Mouse (Mus musculus) intestine, embryonic 14.5 days (tissue): ENCODE results near the gene Spag17. TPM values are rescaled to one million over a fixed set of nuclear protein-coding genes. Genes with fewer than 3 reads are reported as not detected.
"Not testable (repeated sequence)": the region's sequence is repeated elsewhere in the genome, so short reads cannot be mapped to it uniquely, and the experiment has no call there.

Source experiments
- ATAC-seq: fragments of 200-750 bp; cut with Nextera tagmentation; replicated peaks from 2 replicates; pipeline ENCODE4 v1.8.0; 2017; ENCODE audit warnings: low read depth, moderate number of reproducible peaks, moderate TSS enrichment, moderate library complexity; ENCODE audit not compliant: low FRiP score, low TSS enrichment
- DNase-seq: peaks from one replicate; pipeline ENCODE4 v3.0.0-alpha.2; 2018; ENCODE audit warnings: low spot score
- H3K27ac ChIP-seq: fragments of 300-500 bp; sonication (generic); 2 replicates; pipeline ENCODE4 v1.5.1; 2014; ENCODE audit warnings: low read depth, mild to moderate bottlenecking, control low read depth
- H3K27me3 ChIP-seq: fragments of 300-500 bp; sonication (generic); replicated peaks from 2 replicates; pipeline ENCODE4 v1.6.1; 2014; ENCODE audit warnings: low read length, control low read depth; ENCODE audit not compliant: control insufficient read depth, insufficient read depth
- H3K36me3 ChIP-seq: fragments of 300-500 bp; sonication (generic); 2 replicates; pipeline ENCODE4 v1.6.1; 2014; ENCODE audit warnings: low read length, control low read depth; ENCODE audit not compliant: control insufficient read depth, insufficient read depth
- H3K4me1 ChIP-seq: fragments of 300-500 bp; sonication (generic); replicated peaks from 2 replicates; pipeline ENCODE4 v1.6.1; 2014; ENCODE audit warnings: low read length, control low read depth, mixed read lengths; ENCODE audit not compliant: control insufficient read depth, insufficient read depth
- H3K4me2 ChIP-seq: fragments of 300-500 bp; sonication (generic); 2 replicates; pipeline ENCODE4 v1.6.1; 2014; ENCODE audit warnings: low read length
- H3K4me3 ChIP-seq: fragments of 300-500 bp; sonication (generic); 2 replicates; pipeline ENCODE4 v1.5.1; 2014; ENCODE audit warnings: low read depth, low read length, control low read depth, mixed read lengths
- H3K9ac ChIP-seq: fragments of 300-500 bp; sonication (generic); 2 replicates; pipeline ENCODE4 v1.6.1; 2014; ENCODE audit warnings: mild to moderate bottlenecking, low read length
- H3K9me3 ChIP-seq: fragments of 300-500 bp; sonication (generic); 2 replicates; pipeline ENCODE4 v1.6.1; 2016; ENCODE audit warnings: low read length, control low read depth; ENCODE audit not compliant: control insufficient read depth
- WGBS: fragments of 180-500 bp; shearing (Covaris S2); extraction: QIAGEN DNeasy Blood & Tissue Kit; methylation state at CpG from one replicate; pipeline ENCODE4 v1.1.7; 2014; 5-methylcytosine and 5-hydroxymethylcytosine counted together
- polyA plus RNA-seq: library from polyadenylated mRNA; unstranded; fragments of >200 nt; fragmentation: Nextera tagmentation; extraction: Ambion mirVana; gene quantifications from 2 replicates; pipeline ENCODE4 v1.2.1, GENCODE M21; 2014

Spag17 gene
- polyA plus RNA-seq, 1 experiment from 2014 or later: 0.19 TPM

DNA sequence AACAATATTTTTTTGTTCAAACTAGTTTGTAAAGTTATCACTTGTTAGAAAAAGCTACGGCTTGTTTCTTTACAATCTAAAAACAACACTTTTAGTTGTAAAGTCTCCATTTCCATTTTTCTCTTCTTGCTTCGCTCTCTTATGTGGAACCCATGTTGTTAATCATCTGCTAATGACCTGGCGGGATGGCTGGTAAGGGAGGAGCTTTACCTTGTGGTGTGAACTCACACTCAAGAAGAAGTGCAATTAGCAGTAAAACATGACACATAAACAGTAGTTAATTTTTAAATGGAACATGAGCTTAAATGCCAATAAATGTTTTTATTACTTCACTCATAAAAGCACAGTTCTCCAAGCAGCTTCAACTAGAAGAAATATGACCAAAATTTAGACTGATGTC, 3.7 kb upstream of the Spag17 start:
- H3K36me3 ChIP-seq: no peaks in the 10 kb centered on the region
- no peak for DNase-seq

DNA sequence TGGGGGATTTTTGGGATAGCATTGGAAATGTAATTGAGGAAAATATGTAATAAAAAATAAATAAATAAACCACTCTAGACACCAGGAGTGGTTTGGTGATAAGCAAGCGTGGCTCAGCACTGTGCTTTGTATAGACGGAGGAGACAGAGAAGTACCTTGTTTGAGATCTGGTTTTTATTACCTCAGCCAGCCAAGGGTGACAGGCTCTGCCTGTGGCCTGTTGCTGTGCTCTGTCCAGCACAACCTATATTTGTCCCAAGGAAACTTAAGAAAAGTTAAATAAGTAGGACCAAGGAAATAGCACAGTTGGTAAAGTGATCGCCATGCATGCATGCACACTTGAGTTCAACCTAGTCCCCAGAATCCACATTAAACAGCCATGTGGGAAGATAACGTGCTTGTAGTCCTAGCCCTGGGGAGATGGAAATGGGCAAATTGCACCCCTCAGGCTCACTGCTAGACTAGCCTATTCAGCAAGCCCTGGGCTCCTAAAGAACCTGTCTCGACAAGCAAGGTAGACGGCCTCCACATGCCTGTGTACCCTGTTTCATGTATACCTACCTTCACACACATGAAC, 1.1 kb upstream of the Spag17 start:
- WGBS: 71% methylated on average over 6 of the region's 6 CpGs
- ATAC-seq: no peak

More for the DNA sequence above, 3.7 kb upstream of the Spag17 start:
- Histone ChIP-seq H3K9me3 (no peaks in the 10 kb centered on the region), H3K9ac (no peak overlapping the region), H3K27me3 (no peaks in the 10 kb centered on the region), H3K27ac (no peak overlapping the region), H3K4me2 (no peak overlapping the region), H3K4me1 (peaks cover 7% of the 10 kb centered on the region; the same call in 1 of the 2 replicates), H3K4me3 (no peak overlapping the region)
- no peak for ATAC-seq
- WGBS: 79% methylated on average over 3 of the region's 3 CpGs

DNA sequence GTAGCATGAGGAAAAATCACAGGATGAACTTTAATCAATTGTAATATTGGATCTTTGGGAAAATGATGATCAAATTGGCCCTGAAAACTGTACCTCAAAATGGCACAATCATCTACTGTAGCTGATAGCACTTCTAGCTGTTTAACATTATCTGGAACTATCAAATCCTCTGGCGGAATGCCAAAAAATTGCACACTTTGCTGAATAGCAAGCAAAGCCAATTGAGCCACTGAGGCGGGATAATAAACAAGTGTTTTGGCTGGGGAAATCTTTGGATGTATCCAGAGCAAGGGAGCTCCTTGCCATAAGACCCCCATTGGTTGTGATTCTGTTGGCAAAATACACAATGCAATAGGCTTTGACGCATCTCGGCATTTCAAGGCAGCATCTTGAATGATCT, 9.5 kb downstream of the Spag17 start:
- H3K27ac ChIP-seq, H3K27me3 ChIP-seq, H3K4me1 ChIP-seq, H3K36me3 ChIP-seq, H3K9me3 ChIP-seq, H3K9ac ChIP-seq, DNase-seq, ATAC-seq, H3K4me2 ChIP-seq, H3K4me3 ChIP-seq: not testable (repeated sequence)
- WGBS: 98% methylated on average over 4 of the region's 4 CpGs

More for the DNA sequence above, 1.1 kb upstream of the Spag17 start:
- Histone ChIP-seq H3K4me3 (no peak overlapping the region), H3K9ac (no peak overlapping the region), H3K27ac (no peak overlapping the region), H3K4me1 (peaks cover 7% of the 10 kb centered on the region; the same call in 1 of the 2 replicates), H3K9me3 (no peaks in the 10 kb centered on the region), H3K36me3 (no peaks in the 10 kb centered on the region), H3K4me2 (no peak overlapping the region), H3K27me3 (no peaks in the 10 kb centered on the region)
- no peak for DNase-seq

DNA sequence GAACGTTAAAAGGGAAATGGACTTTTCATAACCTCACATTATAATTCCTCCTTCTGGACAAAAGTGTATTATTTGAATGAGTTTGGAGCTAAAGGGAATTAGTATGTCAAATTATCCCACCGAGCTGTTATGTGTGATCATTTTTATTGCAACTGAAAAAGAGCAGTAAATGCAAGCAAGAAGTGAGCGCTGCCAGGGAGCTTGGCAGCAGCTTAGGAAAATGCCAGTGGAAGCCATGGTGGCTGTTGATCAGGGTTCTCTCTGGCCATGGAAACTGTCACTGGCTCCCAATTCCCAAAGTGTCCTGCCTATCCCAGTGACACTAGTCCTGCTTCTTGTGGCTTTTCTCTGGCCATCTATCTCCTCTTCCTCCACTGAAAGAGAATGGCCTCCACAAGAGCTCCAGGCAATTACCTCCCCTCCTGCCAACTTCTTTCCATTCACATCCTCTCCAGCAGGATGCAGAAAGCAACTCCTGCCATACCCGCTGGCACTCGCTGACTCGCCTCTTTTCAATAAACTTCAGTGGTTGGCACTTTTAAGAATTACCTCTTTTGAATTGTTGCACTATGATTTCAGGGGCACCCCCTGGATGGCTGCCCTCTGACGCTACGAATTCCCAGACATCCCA, 28.7 kb downstream of the Spag17 start:
- no peaks in the 10 kb centered on the region for H3K36me3 ChIP-seq
- 88% methylated on average over 8 of the region's 8 CpGs for WGBS
- DNase-seq: no peak
- H3K4me2 ChIP-seq: no peak overlapping the region
- H3K9me3 ChIP-seq: no peaks in the 10 kb centered on the region
- no peak overlapping the region for H3K4me3 ChIP-seq
- no peak for ATAC-seq
- H3K9ac ChIP-seq: no peak overlapping the region
- no peak overlapping the region for H3K27ac ChIP-seq
- no peaks in the 10 kb centered on the region for H3K4me1 ChIP-seq
- no peaks in the 10 kb centered on the region for H3K27me3 ChIP-seq

DNA sequence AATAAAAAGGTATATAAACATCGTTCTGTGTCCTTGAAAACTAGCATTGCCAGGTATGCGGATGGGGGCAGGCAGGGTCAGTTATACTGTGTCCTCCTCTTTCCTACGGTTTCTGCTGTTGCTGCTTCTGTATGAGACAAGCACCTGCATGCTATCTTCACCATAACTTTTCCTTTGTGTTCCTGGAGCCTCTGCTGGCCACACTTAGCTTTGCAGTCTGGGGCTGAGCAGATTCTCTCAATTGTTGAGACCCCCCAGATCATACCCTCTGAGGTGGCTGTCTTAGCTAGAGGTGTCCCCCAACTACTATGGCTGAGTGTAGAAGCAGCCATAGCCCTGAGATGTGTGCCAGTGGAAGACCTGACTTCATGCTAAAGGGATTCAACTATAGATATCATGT, 37.7 kb downstream of the Spag17 start:
- 76% methylated on average over 3 of the region's 3 CpGs for WGBS
- Histone ChIP-seq H3K4me3 (no peak overlapping the region), H3K4me2 (no peak overlapping the region), H3K27me3 (no peaks in the 10 kb centered on the region), H3K27ac (no peak overlapping the region), H3K9ac (no peak overlapping the region), H3K9me3 (no peaks in the 10 kb centered on the region), H3K36me3 (no peaks in the 10 kb centered on the region), H3K4me1 (no peaks in the 10 kb centered on the region)
- no peak for DNase-seq
- no peak for ATAC-seq

DNA sequence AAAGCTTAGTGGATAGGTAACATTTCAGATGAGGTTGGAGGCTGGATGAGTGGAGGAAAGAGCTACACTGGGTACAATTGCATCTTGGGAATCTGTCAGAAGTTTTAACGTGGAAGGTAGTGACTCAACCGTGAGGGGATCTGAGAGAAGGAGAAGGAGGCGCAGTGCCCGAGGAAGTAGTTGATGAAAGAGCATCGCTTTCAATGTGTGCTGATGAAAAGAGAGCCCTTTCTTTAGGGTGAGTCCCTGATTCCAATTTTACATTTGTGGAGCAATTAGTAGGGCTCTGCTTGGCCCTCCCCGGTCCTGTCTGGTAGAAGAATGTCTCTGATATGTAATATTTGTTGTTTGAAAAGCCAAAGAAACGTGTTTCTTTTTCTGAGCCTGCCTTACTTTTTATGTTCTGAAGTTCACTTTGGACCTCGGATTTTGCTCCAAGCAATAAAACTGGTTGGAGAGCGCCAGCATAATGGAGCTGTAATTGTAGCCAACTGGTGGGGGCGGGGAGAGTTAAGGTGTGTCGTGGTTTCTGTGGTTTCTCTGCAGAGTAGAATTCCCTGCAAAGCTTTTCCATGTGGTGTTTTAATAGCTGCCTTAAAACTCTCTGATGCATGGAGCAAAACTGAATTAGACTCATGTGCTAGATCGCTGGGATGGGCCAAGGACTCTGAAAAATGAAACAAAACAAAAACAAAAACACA, 45.9 kb downstream of the Spag17 start:
- no peak overlapping the region for H3K27ac ChIP-seq
- ATAC-seq: no peak
- no peaks in the 10 kb centered on the region for H3K27me3 ChIP-seq
- peak; percentile 56 for DNase-seq
- H3K4me3 ChIP-seq: no peak overlapping the region
- H3K36me3 ChIP-seq: no peaks in the 10 kb centered on the region
- H3K4me1 ChIP-seq: no peaks in the 10 kb centered on the region
- H3K9ac ChIP-seq: no peak overlapping the region
- 66% methylated on average over 12 of the region's 12 CpGs for WGBS
- H3K9me3 ChIP-seq: no peaks in the 10 kb centered on the region
- no peak overlapping the region for H3K4me2 ChIP-seq

DNA sequence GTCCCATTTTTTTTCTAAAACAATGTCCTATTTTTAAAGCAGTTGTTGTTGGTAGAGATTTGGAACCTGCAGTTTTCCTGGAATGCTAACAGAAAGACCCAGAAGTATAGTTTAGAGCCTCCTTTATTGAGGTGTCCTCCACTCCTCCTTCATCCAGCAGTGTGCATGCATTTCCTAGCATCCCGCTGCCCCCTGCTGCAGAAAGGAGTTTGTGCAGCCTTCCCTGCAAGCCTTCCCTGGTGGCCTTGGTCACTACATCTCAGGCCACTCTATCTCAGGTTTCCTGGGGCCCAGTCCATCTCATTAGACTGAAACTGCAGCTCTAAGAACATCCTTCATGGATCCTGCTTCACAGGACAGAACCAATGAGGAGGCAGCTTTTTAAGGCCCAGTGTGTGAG, 51.0 kb downstream of the Spag17 start:
- Histone ChIP-seq H3K27ac (no peak overlapping the region), H3K9me3 (no peaks in the 10 kb centered on the region), H3K27me3 (no peaks in the 10 kb centered on the region), H3K4me2 (no peak overlapping the region), H3K4me3 (no peak overlapping the region), H3K4me1 (no peaks in the 10 kb centered on the region), H3K9ac (no peak overlapping the region), H3K36me3 (no peaks in the 10 kb centered on the region)
- DNase-seq (peak; percentile 59), ATAC-seq (no peak)
- 33% methylated on average over 1 of the region's 1 CpGs for WGBS

DNA sequence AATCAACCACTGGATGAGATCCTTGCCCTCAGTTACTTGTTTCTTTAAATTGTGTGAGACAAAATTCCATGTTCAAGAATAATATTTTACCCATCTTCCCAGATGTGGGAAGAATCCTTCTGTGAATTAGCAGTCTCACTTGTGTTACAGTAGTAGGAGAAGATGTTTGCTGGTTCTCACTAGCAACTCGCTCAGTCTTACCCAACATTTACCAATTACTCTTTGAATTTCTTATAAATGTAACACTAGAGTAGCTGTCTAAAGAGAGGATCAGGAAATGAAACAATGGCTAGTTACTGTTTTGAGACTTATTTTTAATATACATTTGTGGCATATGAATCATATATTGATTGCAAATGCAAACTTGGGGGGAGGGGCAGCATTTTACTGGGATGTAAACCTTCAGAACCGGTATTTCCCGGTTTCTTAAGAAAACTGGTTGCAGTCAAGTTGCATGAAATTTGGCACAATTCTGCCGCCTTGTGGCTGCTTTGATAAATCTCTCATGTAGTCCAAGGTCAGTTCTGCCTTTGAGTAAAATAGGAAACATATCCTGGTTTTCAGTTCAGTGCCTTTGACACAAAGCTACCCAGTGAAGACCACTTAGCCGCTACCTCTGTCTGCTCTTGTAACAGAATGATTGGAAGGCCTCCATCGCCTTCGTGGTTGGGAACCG, 53.5 kb downstream of the Spag17 start:
- no peak for ATAC-seq
- WGBS: 35% methylated on average over 8 of the region's 8 CpGs

More for the DNA sequence above, 53.5 kb downstream of the Spag17 start:
- no peaks in the 10 kb centered on the region for H3K9me3 ChIP-seq
- no peak overlapping the region for H3K4me3 ChIP-seq
- peak; percentile 84 for DNase-seq
- H3K27me3 ChIP-seq: no peaks in the 10 kb centered on the region
- no peaks in the 10 kb centered on the region for H3K4me1 ChIP-seq
- H3K36me3 ChIP-seq: no peaks in the 10 kb centered on the region
- H3K27ac ChIP-seq: no peak overlapping the region
- H3K4me2 ChIP-seq: no peak overlapping the region
- H3K9ac ChIP-seq: no peak overlapping the region
